Mouse (Mus musculus) testis, adult 2 months (tissue): Measurements from ENCODE around the gene Spi1.
"Not testable (repeated sequence)": the region's sequence is repeated elsewhere in the genome, so short reads cannot be mapped to it uniquely, and the experiment has no call there.

Experiments
- CTCF ChIP-seq: fragments of 200-500 bp; IDR thresholded peaks from 2 replicates; pipeline ENCODE4 v1.5.1; 2012; ENCODE audit warnings: low read depth, mild to moderate bottlenecking, inconsistent platforms, low read length, moderate library complexity; ENCODE audit not compliant: control insufficient read depth, insufficient read depth, insufficient replicate concordance
- POLR2A ChIP-seq: fragments of 200-500 bp; IDR thresholded peaks from 2 replicates; pipeline ENCODE4 v1.6.1; 2012; ENCODE audit warnings: low read depth, mild to moderate bottlenecking, inconsistent platforms, low read length, moderate library complexity; ENCODE audit not compliant: control insufficient read depth

GRCm38 (mm10) chr2:91045805-91046204 lies 36.4 kb upstream of the Spi1 start:
- TF ChIP-seq POLR2A, CTCF: not testable (repeated sequence)
